Mouse (Mus musculus): Measurements from ENCODE around the gene Serpinf1. TPM values are rescaled to one million over a fixed set of nuclear protein-coding genes. Genes with fewer than 3 reads are reported as not detected.
"Not testable (repeated sequence)": the region's sequence is repeated elsewhere in the genome, so short reads cannot be mapped to it uniquely, and the experiment has no call there.

The Serpinf1 gene
- total RNA-seq, 2 experiments from 2014 or later = 15.1 to 19.9 TPM

DNA sequence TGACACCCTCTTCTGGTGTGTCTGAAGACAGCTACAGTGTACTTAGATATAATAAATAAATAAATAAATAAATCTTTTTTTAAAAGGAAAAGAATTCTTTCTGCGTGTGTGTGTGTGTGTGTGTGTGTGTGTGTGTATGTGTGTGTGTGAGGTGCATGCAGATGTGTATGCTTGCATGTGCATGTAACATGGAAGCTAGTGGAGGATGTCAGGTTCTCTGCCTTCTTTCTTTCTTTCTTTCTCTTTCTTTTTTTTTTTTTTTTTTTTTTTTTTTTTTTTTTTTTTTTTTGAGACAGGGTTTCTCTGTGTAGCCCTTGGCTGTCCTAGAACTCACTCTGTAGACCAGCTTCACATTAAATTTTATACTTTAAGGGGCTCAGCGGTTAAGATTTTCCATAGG lies 43.7 kb downstream of the Serpinf1 start:
- DNase-seq; intact Hi-C loops (cut with DNase I): not testable (repeated sequence)

DNA sequence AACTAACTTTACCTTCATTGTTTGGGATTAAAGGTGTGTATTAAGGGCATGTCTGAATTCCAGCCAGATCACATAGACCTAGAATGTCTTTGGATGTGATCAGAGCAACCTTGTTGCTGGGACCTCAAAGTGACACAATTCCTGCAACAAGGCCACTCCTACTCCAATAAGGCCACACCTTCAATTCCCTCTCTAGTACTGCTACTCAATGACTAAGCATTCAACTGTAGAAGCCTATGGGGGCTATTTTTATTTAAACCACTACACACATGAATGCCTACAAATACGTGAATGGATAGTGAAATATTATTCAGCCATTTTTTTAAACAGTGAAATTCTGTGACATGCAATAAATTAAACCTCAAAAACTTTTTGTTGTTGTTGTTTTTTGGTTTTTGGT lies 45.4 kb downstream of the Serpinf1 start:
- intact Hi-C loops (cut with DNase I) = no loop called here

More for the DNA sequence above, 45.4 kb downstream of the Serpinf1 start:
- no peak for DNase-seq

Small RNA genes lying within 50 kb of the gene (microRNA-seq; reads per million reads assigned to microRNA genes)
- 10,790 reads per million, percentile 95 among the genes with 10 or more reads in this experiment for gene Mir22

Other genes with a start within 250 kb of the Serpinf1 start
- 10 to 100 TPM in 1 of 2 experiments, 1 to 10 TPM in 1; 9.2 to 11.2 TPM for gene Ovca2, start 243.9 kb downstream of the Serpinf1 start, total RNA-seq (2021)
- 10 to 100 TPM; 15.2 to 15.3 TPM for gene Dph1, start 231.5 kb downstream of the Serpinf1 start, total RNA-seq (2021)
- gene Rtn4rl1, start 228.9 kb downstream of the Serpinf1 start, total RNA-seq (2021) = 10 to 100 TPM; 31.6 to 35.4 TPM
- gene Rpa1, start 74.4 kb downstream of the Serpinf1 start, total RNA-seq (2021) = 10 to 100 TPM; 43.4 to 48.8 TPM
- gene Smyd4, start 74.3 kb downstream of the Serpinf1 start, total RNA-seq (2021) = 10 to 100 TPM; 18.9 to 19.1 TPM
- gene Serpinf2, start 16.9 kb upstream of the Serpinf1 start, total RNA-seq (2021) = under 1 TPM in 1 of 2 experiments, not detected in 1; 0.26 TPM
- 10 to 100 TPM; 17.6 to 19.1 TPM for gene Wdr81, start 32.0 kb upstream of the Serpinf1 start, total RNA-seq (2021)
- gene Tlcd2, start 39.0 kb upstream of the Serpinf1 start, total RNA-seq (2021) = under 1 TPM; 0.80 to 0.95 TPM
- gene Prpf8, start 64.1 kb upstream of the Serpinf1 start, total RNA-seq (2021) = 100 to 1,000 TPM; 136 to 137 TPM
- gene Rilp, start 87.4 kb upstream of the Serpinf1 start, total RNA-seq (2021) = 1 to 10 TPM; 1.8 to 1.9 TPM
- 1 to 10 TPM; 3.0 to 3.5 TPM for gene Scarf1, start 90.8 kb upstream of the Serpinf1 start, total RNA-seq (2021)
- gene Slc43a2, start 109.0 kb upstream of the Serpinf1 start, total RNA-seq (2021) = 10 to 100 TPM; 43.5 to 51.1 TPM
- 100 to 1,000 TPM; 249 to 259 TPM for gene Pitpna, start 165.4 kb upstream of the Serpinf1 start, total RNA-seq (2021)
- gene Inpp5k, start 208.3 kb upstream of the Serpinf1 start, total RNA-seq (2021) = 10 to 100 TPM; 45.5 to 47.2 TPM
- 10 to 100 TPM; 38.1 to 41.0 TPM for gene Myo1c, start 227.8 kb upstream of the Serpinf1 start, total RNA-seq (2021)

All from left cerebral cortex, postnatal 4 days (tissue).